Mouse (Mus musculus): ENCODE results near the gene Tmem19. TPM values are rescaled to one million over a fixed set of nuclear protein-coding genes. Genes with fewer than 3 reads are reported as not detected.

Gene Tmem19
- total and polyA plus RNA-seq, 3 experiments, result 8.6 to 15.1 (median 12.1) TPM

- DNase-seq, result no peak
- TF ChIP-seq CTCF (IDR thresholded peaks at IDR 0.05) (no peak), EP300 (IDR thresholded peaks at IDR 0.05; ENCODE audit: insufficient read depth, low read depth, low read length) (no peak)
- H3K79me2 ChIP-seq (replicated peaks; ENCODE audit: control insufficient read depth, insufficient read depth, low read length), result no peaks in the 10 kb centered on the region
- no peaks in the 10 kb centered on the region for H3K4me1 ChIP-seq (ENCODE audit: control insufficient read depth, insufficient read depth, low read length)
- H3K36me3 ChIP-seq (ENCODE audit: control insufficient read depth, insufficient read depth, low read length), result no peaks in the 10 kb centered on the region
- no peaks in the 10 kb centered on the region for H3K27me3 ChIP-seq (ENCODE audit: control insufficient read depth, insufficient read depth, low read length)
- intact Hi-C loops (cut with DNase I), result no loop called here
- 61% methylated on average over 6 of the region's 6 CpGs for WGBS
- H3K4me3 ChIP-seq, result no peak overlapping the region
- no peak overlapping the region for H3K27ac ChIP-seq
- H3K9ac ChIP-seq (ENCODE audit: low read depth, low read length), result no peak overlapping the region
Measured at GRCm38 (mm10) chr10:115355016-115355415, 7.3 kb downstream of the Tmem19 start.

- Histone ChIP-seq H3K36me3 (ENCODE audit: control insufficient read depth, insufficient read depth, low read length) (no peaks in the 10 kb centered on the region), H3K4me1 (ENCODE audit: control insufficient read depth, insufficient read depth, low read length) (no peaks in the 10 kb centered on the region), H3K4me3 (no peak overlapping the region), H3K27me3 (ENCODE audit: control insufficient read depth, insufficient read depth, low read length) (no peaks in the 10 kb centered on the region), H3K27ac (no peak overlapping the region), H3K9ac (ENCODE audit: low read depth, low read length) (no peak overlapping the region), H3K79me2 (replicated peaks; ENCODE audit: control insufficient read depth, insufficient read depth, low read length) (no peaks in the 10 kb centered on the region)
- no peak for DNase-seq
- intact Hi-C loops (cut with DNase I), result no loop called here
- WGBS, result 64% methylated on average over 6 of the region's 6 CpGs
- TF ChIP-seq POLR2A (IDR thresholded peaks at IDR 0.05; ENCODE audit: insufficient read depth, low read depth, low read length), result no peak
- TF ChIP-seq CTCF (IDR thresholded peaks at IDR 0.05), result no peak
- TF ChIP-seq EP300 (IDR thresholded peaks at IDR 0.05; ENCODE audit: insufficient read depth, low read depth, low read length), result no peak
Measured at GRCm38 (mm10) chr10:115354553-115354952, 7.7 kb downstream of the Tmem19 start.

GRCm38 (mm10) chr10:115350810-115351397, 11.4 kb downstream of the Tmem19 start:
- intact Hi-C loops (cut with DNase I), result no loop called here
- Histone ChIP-seq H3K4me1 (ENCODE audit: control insufficient read depth, insufficient read depth, low read length) (no peaks in the 10 kb centered on the region), H3K9ac (ENCODE audit: low read depth, low read length) (no peak overlapping the region), H3K36me3 (ENCODE audit: control insufficient read depth, insufficient read depth, low read length) (no peaks in the 10 kb centered on the region), H3K79me2 (replicated peaks; ENCODE audit: control insufficient read depth, insufficient read depth, low read length) (no peaks in the 10 kb centered on the region), H3K4me3 (no peak overlapping the region), H3K27ac (no peak overlapping the region), H3K27me3 (ENCODE audit: control insufficient read depth, insufficient read depth, low read length) (no peaks in the 10 kb centered on the region)
- TF ChIP-seq CTCF (IDR thresholded peaks at IDR 0.05), result no peak
- TF ChIP-seq EP300 (IDR thresholded peaks at IDR 0.05; ENCODE audit: insufficient read depth, low read depth, low read length), result no peak
- no peak for TF ChIP-seq POLR2A (IDR thresholded peaks at IDR 0.05; ENCODE audit: insufficient read depth, low read depth, low read length)
- DNase-seq, result no peak
- WGBS, result 80% methylated on average over 2 of the region's 2 CpGs

- intact Hi-C loops (cut with DNase I), result no loop called here
- no peaks in the 10 kb centered on the region for H3K4me1 ChIP-seq (ENCODE audit: control insufficient read depth, insufficient read depth, low read length)
- H3K27ac ChIP-seq, result no peak overlapping the region
- no peak overlapping the region for H3K4me3 ChIP-seq
- no peaks in the 10 kb centered on the region for H3K79me2 ChIP-seq (replicated peaks; ENCODE audit: control insufficient read depth, insufficient read depth, low read length)
- no peaks in the 10 kb centered on the region for H3K36me3 ChIP-seq (ENCODE audit: control insufficient read depth, insufficient read depth, low read length)
- TF ChIP-seq EP300 (IDR thresholded peaks at IDR 0.05; ENCODE audit: insufficient read depth, low read depth, low read length), result no peak
- TF ChIP-seq POLR2A (IDR thresholded peaks at IDR 0.05; ENCODE audit: insufficient read depth, low read depth, low read length), result no peak
- no peak for TF ChIP-seq CTCF (IDR thresholded peaks at IDR 0.05)
- WGBS, result 86% methylated on average over 7 of the region's 7 CpGs
- H3K9ac ChIP-seq (ENCODE audit: low read depth, low read length), result no peak overlapping the region
- no peak for DNase-seq
- H3K27me3 ChIP-seq (ENCODE audit: control insufficient read depth, insufficient read depth, low read length), result no peaks in the 10 kb centered on the region
Measured at GRCm38 (mm10) chr10:115349509-115349908, 12.8 kb downstream of the Tmem19 start.

GRCm38 (mm10) chr10:115349029-115349428, 13.3 kb downstream of the Tmem19 start:
- Histone ChIP-seq H3K4me3 (no peak overlapping the region), H3K79me2 (replicated peaks; ENCODE audit: control insufficient read depth, insufficient read depth, low read length) (no peaks in the 10 kb centered on the region), H3K9ac (ENCODE audit: low read depth, low read length) (no peak overlapping the region), H3K27me3 (ENCODE audit: control insufficient read depth, insufficient read depth, low read length) (no peaks in the 10 kb centered on the region), H3K36me3 (ENCODE audit: control insufficient read depth, insufficient read depth, low read length) (no peaks in the 10 kb centered on the region), H3K4me1 (ENCODE audit: control insufficient read depth, insufficient read depth, low read length) (no peaks in the 10 kb centered on the region), H3K27ac (no peak overlapping the region)
- no peak for TF ChIP-seq POLR2A (IDR thresholded peaks at IDR 0.05; ENCODE audit: insufficient read depth, low read depth, low read length)
- no peak for TF ChIP-seq EP300 (IDR thresholded peaks at IDR 0.05; ENCODE audit: insufficient read depth, low read depth, low read length)
- no peak for TF ChIP-seq CTCF (IDR thresholded peaks at IDR 0.05)
- WGBS, result 88% methylated on average over 10 of the region's 10 CpGs
- intact Hi-C loops (cut with DNase I), result no loop called here
- no peak for DNase-seq

- no peaks in the 10 kb centered on the region for H3K79me2 ChIP-seq (replicated peaks; ENCODE audit: control insufficient read depth, insufficient read depth, low read length)
- H3K27ac ChIP-seq, result no peak overlapping the region
- no peaks in the 10 kb centered on the region for H3K27me3 ChIP-seq (ENCODE audit: control insufficient read depth, insufficient read depth, low read length)
- TF ChIP-seq POLR2A (IDR thresholded peaks at IDR 0.05; ENCODE audit: insufficient read depth, low read depth, low read length) (no peak), CTCF (IDR thresholded peaks at IDR 0.05) (no peak), EP300 (IDR thresholded peaks at IDR 0.05; ENCODE audit: insufficient read depth, low read depth, low read length) (no peak)
- no peak overlapping the region for H3K4me3 ChIP-seq
- intact Hi-C loops (cut with DNase I), result no loop called here
- DNase-seq, result no peak
- H3K36me3 ChIP-seq (ENCODE audit: control insufficient read depth, insufficient read depth, low read length), result no peaks in the 10 kb centered on the region
- H3K9ac ChIP-seq (ENCODE audit: low read depth, low read length), result no peak overlapping the region
- WGBS, result 74% methylated on average over 6 of the region's 6 CpGs
- H3K4me1 ChIP-seq (ENCODE audit: control insufficient read depth, insufficient read depth, low read length), result no peaks in the 10 kb centered on the region
Measured at GRCm38 (mm10) chr10:115348131-115348530, 14.2 kb downstream of the Tmem19 start.

Measured in heart, adult 2 months (tissue).